Mouse (Mus musculus): ENCODE results near the gene Tubb4b. TPM values are rescaled to one million over a fixed set of nuclear protein-coding genes. Genes with fewer than 3 reads are reported as not detected.

Gene Tubb4b
- polyA plus RNA-seq, 1 experiment: 359 TPM

DNA sequence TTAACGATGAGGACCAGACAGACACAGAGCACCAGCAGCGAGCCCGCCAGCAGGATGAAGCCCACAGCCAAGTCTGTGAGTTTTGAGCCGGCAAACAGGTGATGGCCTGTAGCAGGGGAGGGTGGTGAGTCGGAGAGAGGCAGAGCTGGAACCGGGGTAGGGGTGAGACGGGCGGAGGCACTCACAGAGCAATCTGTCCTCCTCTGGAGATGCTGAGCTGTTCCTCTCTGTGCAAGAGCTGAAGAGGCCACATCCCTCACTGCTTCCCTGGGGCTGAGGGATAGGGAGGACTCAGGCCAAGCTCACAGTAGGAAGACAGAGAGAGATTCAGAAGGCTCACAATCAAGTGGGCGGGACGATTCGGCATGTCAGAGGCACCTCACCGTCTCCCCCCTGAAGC, 6.5 kb upstream of the Tubb4b start:
- H3ac ChIP-seq (ENCODE audit: control insufficient read depth, insufficient read length): no peak overlapping the region
- no peak for TF ChIP-seq CEBPB (IDR thresholded peaks at IDR 0.05; ENCODE audit: insufficient read depth, poor library complexity, severe bottlenecking)
- no peak for TF ChIP-seq REST (IDR thresholded peaks at IDR 0.05; ENCODE audit: insufficient read depth, insufficient read length)
- no peak for TF ChIP-seq MAX (IDR thresholded peaks at IDR 0.05; ENCODE audit: low read depth)
- no peak for TF ChIP-seq MYOG (IDR thresholded peaks at IDR 0.05; ENCODE audit: control insufficient read depth in 1 of 3, insufficient read depth in 1 of 3, insufficient read length in 2 of 3, low read depth in 2 of 3)
- TF ChIP-seq MYOD1 (IDR thresholded peaks at IDR 0.05; ENCODE audit: control insufficient read depth in 1 of 3, insufficient read length in 2 of 3, low read depth in 2 of 3): no peak
- no peaks in the 10 kb centered on the region for H3K36me3 ChIP-seq (ENCODE audit: control insufficient read depth, insufficient read depth)
- H3K4me3 ChIP-seq: no peak overlapping the region
- peaks cover 61% of the 10 kb centered on the region for H3K27me3 ChIP-seq (ENCODE audit: control insufficient read depth, insufficient read depth, insufficient read length)
- no peaks in the 10 kb centered on the region for H3K79me2 ChIP-seq (ENCODE audit: control insufficient read depth, insufficient read depth)
- no peak overlapping the region for H3K4me2 ChIP-seq (ENCODE audit: low read depth)

DNA sequence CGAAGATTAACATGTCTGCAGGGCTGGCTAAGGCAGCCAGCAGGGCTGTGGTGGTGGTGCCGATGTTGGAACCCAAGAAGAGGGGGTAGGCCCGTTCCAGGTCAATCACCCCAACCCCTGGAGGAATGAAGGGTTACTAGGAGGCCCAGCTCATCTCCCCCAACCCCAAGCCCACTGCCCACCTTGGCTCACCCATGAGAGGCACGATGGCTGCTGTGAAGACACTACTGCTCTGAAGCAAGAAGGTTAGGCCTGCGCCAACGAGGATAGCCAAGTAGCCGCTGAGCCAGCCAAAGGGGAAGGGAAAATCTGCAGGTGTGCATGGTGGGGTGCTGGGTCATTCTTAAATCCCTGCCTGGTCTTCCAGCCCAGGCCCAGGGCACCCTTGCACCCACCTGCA, 6.1 kb upstream of the Tubb4b start:
- Histone ChIP-seq H3K36me3 (ENCODE audit: control insufficient read depth, insufficient read depth) (no peaks in the 10 kb centered on the region), H3K79me2 (ENCODE audit: control insufficient read depth, insufficient read depth) (no peaks in the 10 kb centered on the region), H3K27me3 (ENCODE audit: control insufficient read depth, insufficient read depth, insufficient read length) (peaks cover 57% of the 10 kb centered on the region), H3K4me2 (ENCODE audit: low read depth) (no peak overlapping the region), H3K4me3 (no peak overlapping the region), H3ac (ENCODE audit: control insufficient read depth, insufficient read length) (no peak overlapping the region)
- TF ChIP-seq MYOD1 (IDR thresholded peaks at IDR 0.05; ENCODE audit: control insufficient read depth in 1 of 3, insufficient read length in 2 of 3, low read depth in 2 of 3) (no peak), CEBPB (IDR thresholded peaks at IDR 0.05; ENCODE audit: insufficient read depth, poor library complexity, severe bottlenecking) (no peak), TCF12 (IDR thresholded peaks at IDR 0.05; ENCODE audit: insufficient read depth, poor library complexity, severe bottlenecking) (no peak), REST (IDR thresholded peaks at IDR 0.05; ENCODE audit: insufficient read depth, insufficient read length) (no peak), POLR2AphosphoS2 (IDR thresholded peaks at IDR 0.05; ENCODE audit: insufficient read length, low read depth) (no peak), SRF (IDR thresholded peaks at IDR 0.05; ENCODE audit: control insufficient read depth, insufficient read length, low read depth) (no peak), MAX (IDR thresholded peaks at IDR 0.05; ENCODE audit: low read depth) (no peak), MYOG (IDR thresholded peaks at IDR 0.05; ENCODE audit: control insufficient read depth in 1 of 3, insufficient read depth in 1 of 3, insufficient read length in 2 of 3, low read depth in 2 of 3) (no peak), E2F4 (IDR thresholded peaks at IDR 0.05; ENCODE audit: insufficient read depth) (no peak), TCF3 (IDR thresholded peaks at IDR 0.05; ENCODE audit: insufficient read length, low read depth) (no peak), USF1 (IDR thresholded peaks at IDR 0.05; ENCODE audit: low read depth) (no peak), POLR2A (IDR thresholded peaks at IDR 0.05; ENCODE audit: insufficient read length, low read depth) (no peak)

DNA sequence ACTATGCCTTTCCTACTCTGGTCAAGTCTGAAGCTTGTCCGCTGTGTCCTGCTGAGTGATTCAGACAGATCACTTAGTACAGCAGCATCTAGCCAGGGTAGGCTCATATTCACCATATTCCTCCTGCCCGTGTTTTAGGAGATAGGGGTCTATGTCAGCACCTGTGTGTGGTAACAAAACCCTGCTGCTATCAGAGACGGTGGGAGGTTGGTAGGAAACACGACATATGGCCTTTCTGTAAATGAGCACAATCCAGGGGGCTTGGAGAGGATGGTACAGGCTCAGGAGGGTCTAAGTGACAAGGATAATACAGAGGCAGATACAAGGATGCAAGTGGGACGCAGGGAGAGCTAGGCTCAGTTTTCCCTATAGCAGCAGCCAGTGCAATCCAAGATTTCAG, 5.1 kb upstream of the Tubb4b start:
- Histone ChIP-seq H3K27me3 (ENCODE audit: control insufficient read depth, insufficient read depth, insufficient read length) (peaks cover 48% of the 10 kb centered on the region), H3K79me2 (ENCODE audit: control insufficient read depth, insufficient read depth) (no peaks in the 10 kb centered on the region)
- TF ChIP-seq SRF (IDR thresholded peaks at IDR 0.05; ENCODE audit: control insufficient read depth, insufficient read length, low read depth) (no peak), USF1 (IDR thresholded peaks at IDR 0.05; ENCODE audit: low read depth) (no peak), TCF3 (IDR thresholded peaks at IDR 0.05; ENCODE audit: insufficient read length, low read depth) (no peak), MYOD1 (IDR thresholded peaks at IDR 0.05; ENCODE audit: control insufficient read depth in 1 of 3, insufficient read length in 2 of 3, low read depth in 2 of 3) (no peak)

DNA sequence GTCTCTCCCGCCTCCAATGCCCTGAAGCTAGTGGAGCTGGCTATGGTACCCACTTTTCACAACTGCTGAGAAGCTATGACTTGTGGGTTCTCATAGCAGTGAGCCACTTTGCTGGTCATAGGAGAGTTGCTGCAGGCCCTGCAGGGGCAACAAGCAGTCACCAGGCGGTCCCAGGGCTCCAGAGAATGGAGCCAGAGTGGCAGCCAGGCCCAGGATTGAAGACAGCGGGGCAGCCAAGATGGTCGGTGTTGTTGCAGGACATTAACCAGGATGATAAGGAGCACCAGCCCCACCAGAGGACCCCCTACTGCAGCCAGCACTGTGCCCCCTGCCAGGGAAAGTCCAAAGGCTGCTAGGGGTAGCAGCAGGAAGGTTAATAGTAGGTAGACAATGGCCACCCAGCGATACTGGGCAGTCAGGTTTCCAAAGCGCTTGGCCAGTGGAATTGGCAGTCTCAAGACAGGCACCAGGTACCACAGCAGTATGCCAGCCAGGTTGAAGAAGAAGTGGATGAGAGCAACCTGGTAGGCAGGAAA, 4.6 kb upstream of the Tubb4b start:
- no peaks in the 10 kb centered on the region for H3K36me3 ChIP-seq (ENCODE audit: control insufficient read depth, insufficient read depth)
- H3K27me3 ChIP-seq (ENCODE audit: control insufficient read depth, insufficient read depth, insufficient read length): peaks cover 43% of the 10 kb centered on the region
- H3K4me3 ChIP-seq: peak overlapping the region; percentile 6
- no peak for TF ChIP-seq E2F4 (IDR thresholded peaks at IDR 0.05; ENCODE audit: insufficient read depth)
- TF ChIP-seq REST (IDR thresholded peaks at IDR 0.05; ENCODE audit: insufficient read depth, insufficient read length): no peak
- no peak for TF ChIP-seq MYOG (IDR thresholded peaks at IDR 0.05; ENCODE audit: control insufficient read depth in 1 of 3, insufficient read depth in 1 of 3, insufficient read length in 2 of 3, low read depth in 2 of 3)
- no peak for TF ChIP-seq POLR2AphosphoS2 (IDR thresholded peaks at IDR 0.05; ENCODE audit: insufficient read length, low read depth)
- no peak for TF ChIP-seq SRF (IDR thresholded peaks at IDR 0.05; ENCODE audit: control insufficient read depth, insufficient read length, low read depth)
- TF ChIP-seq TCF12 (IDR thresholded peaks at IDR 0.05; ENCODE audit: insufficient read depth, poor library complexity, severe bottlenecking): no peak
- TF ChIP-seq MYOD1 (IDR thresholded peaks at IDR 0.05; ENCODE audit: control insufficient read depth in 1 of 3, insufficient read length in 2 of 3, low read depth in 2 of 3): no peak
- TF ChIP-seq USF1 (IDR thresholded peaks at IDR 0.05; ENCODE audit: low read depth): no peak
- H3ac ChIP-seq (ENCODE audit: control insufficient read depth, insufficient read length): no peak overlapping the region
- H3K79me2 ChIP-seq (ENCODE audit: control insufficient read depth, insufficient read depth): no peaks in the 10 kb centered on the region
- peak overlapping the region; percentile 75 for H3K4me2 ChIP-seq (ENCODE audit: low read depth)

More for the DNA sequence above, 5.1 kb upstream of the Tubb4b start:
- Histone ChIP-seq H3K36me3 (ENCODE audit: control insufficient read depth, insufficient read depth) (no peaks in the 10 kb centered on the region), H3K4me3 (no peak overlapping the region), H3ac (ENCODE audit: control insufficient read depth, insufficient read length) (no peak overlapping the region), H3K4me2 (ENCODE audit: low read depth) (no peak overlapping the region)

DNA sequence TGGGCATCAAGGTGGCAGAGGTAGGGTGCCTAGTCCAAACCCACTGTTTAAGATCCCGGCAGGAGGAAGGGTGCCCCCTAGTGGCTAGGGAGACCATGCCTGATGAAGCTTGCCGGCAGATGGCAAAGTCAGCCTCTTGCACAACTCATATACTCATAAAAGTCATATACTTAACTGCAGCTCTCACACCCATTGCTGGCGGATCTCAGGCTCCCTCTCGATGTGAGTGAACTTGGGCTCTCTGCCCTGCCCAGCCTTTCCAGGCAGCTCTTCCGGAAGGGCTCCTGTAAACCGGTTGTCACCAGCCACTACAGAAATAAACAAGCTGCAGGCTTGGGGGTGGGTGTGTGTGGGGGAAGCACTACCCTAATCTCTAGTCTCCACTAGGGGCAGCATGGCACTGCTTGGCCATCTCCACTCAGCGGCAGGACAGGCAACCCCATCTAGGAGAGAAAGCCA, 4.0 kb upstream of the Tubb4b start:
- H3K36me3 ChIP-seq (ENCODE audit: control insufficient read depth, insufficient read depth): peaks cover 3% of the 10 kb centered on the region
- peak overlapping the region; percentile 6 for H3K4me3 ChIP-seq

More for the DNA sequence above, 4.0 kb upstream of the Tubb4b start:
- Histone ChIP-seq H3K27me3 (ENCODE audit: control insufficient read depth, insufficient read depth, insufficient read length) (peaks cover 37% of the 10 kb centered on the region), H3K4me2 (ENCODE audit: low read depth) (peak overlapping the region; percentile 75), H3K79me2 (ENCODE audit: control insufficient read depth, insufficient read depth) (peaks cover 6% of the 10 kb centered on the region), H3ac (ENCODE audit: control insufficient read depth, insufficient read length) (no peak overlapping the region)
- peak; percentile 84 for TF ChIP-seq CEBPB (IDR thresholded peaks at IDR 0.05; ENCODE audit: insufficient read depth, poor library complexity, severe bottlenecking)
- no peak for TF ChIP-seq REST (IDR thresholded peaks at IDR 0.05; ENCODE audit: insufficient read depth, insufficient read length)

Data from myocyte (in vitro differentiated cells).